Mouse (Mus musculus): ENCODE data around the gene Atad1.
"Not testable (repeated sequence)": the region's sequence is repeated elsewhere in the genome, so short reads cannot be mapped to it uniquely, and the experiment has no call there.

Atad1 gene

GRCm38 (mm10) chr19:32749425-32749824 is 9.8 kb upstream of the Atad1 start:
- DNase-seq (ENCODE audit: low read depth, low spot score): peak; percentile 75

- no peak for DNase-seq (ENCODE audit: low read depth, low spot score)
Measured at GRCm38 (mm10) chr19:32740641-32741345, 1.2 kb upstream of the Atad1 start.

GRCm38 (mm10) chr19:32737844-32738243 is 1.7 kb downstream of the Atad1 start:
- peak; percentile 61 for DNase-seq (ENCODE audit: low read depth, low spot score)

- DNase-seq (ENCODE audit: low read depth, low spot score): no peak
Measured at GRCm38 (mm10) chr19:32732922-32733321, 6.7 kb downstream of the Atad1 start.

GRCm38 (mm10) chr19:32729785-32730184 is 9.8 kb downstream of the Atad1 start:
- no peak for DNase-seq (ENCODE audit: low read depth, low spot score)

GRCm38 (mm10) chr19:32726451-32727325 is 12.9 kb downstream of the Atad1 start:
- DNase-seq (ENCODE audit: low read depth, low spot score): no peak

GRCm38 (mm10) chr19:32723817-32724216 is 15.8 kb downstream of the Atad1 start:
- no peak for DNase-seq (ENCODE audit: low read depth, low spot score)

GRCm38 (mm10) chr19:32720319-32720718 is 19.3 kb downstream of the Atad1 start:
- DNase-seq (ENCODE audit: low read depth, low spot score): no peak

- peak; percentile 56 for DNase-seq (ENCODE audit: low read depth, low spot score)
Measured at GRCm38 (mm10) chr19:32717590-32717989, 22.0 kb downstream of the Atad1 start.

GRCm38 (mm10) chr19:32715681-32716080 is 23.9 kb downstream of the Atad1 start:
- peak; percentile 90 for DNase-seq (ENCODE audit: low read depth, low spot score)

GRCm38 (mm10) chr19:32715201-32715600 is 24.4 kb downstream of the Atad1 start:
- DNase-seq (ENCODE audit: low read depth, low spot score): peak; percentile 94

- no peak for DNase-seq (ENCODE audit: low read depth, low spot score)
Measured at GRCm38 (mm10) chr19:32713471-32713870, 26.1 kb downstream of the Atad1 start.

- DNase-seq (ENCODE audit: low read depth, low spot score): peak; percentile 89
Measured at GRCm38 (mm10) chr19:32712588-32713042, 27.0 kb downstream of the Atad1 start.

- DNase-seq (ENCODE audit: low read depth, low spot score): peak; percentile 85
Measured at GRCm38 (mm10) chr19:32711761-32712541, 27.6 kb downstream of the Atad1 start.

GRCm38 (mm10) chr19:32710288-32710687 is 29.3 kb downstream of the Atad1 start:
- DNase-seq (ENCODE audit: low read depth, low spot score): peak; percentile 82

GRCm38 (mm10) chr19:32708996-32709395 is 30.6 kb downstream of the Atad1 start:
- DNase-seq (ENCODE audit: low read depth, low spot score): no peak

- DNase-seq (ENCODE audit: low read depth, low spot score): peak; percentile 80
Measured at GRCm38 (mm10) chr19:32702191-32702590, 37.4 kb downstream of the Atad1 start.

- no peak for DNase-seq (ENCODE audit: low read depth, low spot score)
Measured at GRCm38 (mm10) chr19:32696674-32697073, 42.9 kb downstream of the Atad1 start.

GRCm38 (mm10) chr19:32689724-32690123 is 49.9 kb downstream of the Atad1 start:
- peak; percentile 74 for DNase-seq (ENCODE audit: low read depth, low spot score)

GRCm38 (mm10) chr19:32688227-32688626 is 51.4 kb downstream of the Atad1 start:
- DNase-seq (ENCODE audit: low read depth, low spot score): not testable (repeated sequence)

GRCm38 (mm10) chr19:32687721-32688120 is 51.9 kb downstream of the Atad1 start:
- no peak for DNase-seq (ENCODE audit: low read depth, low spot score)

GRCm38 (mm10) chr19:32683081-32683480 is 56.5 kb downstream of the Atad1 start:
- DNase-seq (ENCODE audit: low read depth, low spot score): no peak
